Mouse (Mus musculus): ENCODE results near the gene Emc9. TPM values are rescaled to one million over a fixed set of nuclear protein-coding genes. Genes with fewer than 3 reads are reported as not detected.

Emc9 gene
- polyA plus RNA-seq, 2 experiments, result 6.9 to 7.0 TPM

GRCm38 (mm10) chr14:55608339-55608738 is 23.2 kb upstream of the Emc9 start:
- Histone ChIP-seq H3K9ac (ENCODE audit: low read depth, low read length, severe bottlenecking) (no peak overlapping the region), H3K4me2 (replicated peaks; ENCODE audit: low read depth, low read length, severe bottlenecking) (no peak overlapping the region), H3K9me3 (ENCODE audit: control insufficient read depth, low read length) (no peaks in the 10 kb centered on the region), H3K4me3 (replicated peaks; ENCODE audit: low read length) (no peak overlapping the region), H3K27me3 (ENCODE audit: control insufficient read depth, insufficient read depth, low read length) (no peaks in the 10 kb centered on the region), H3K27ac (replicated peaks; ENCODE audit: low read depth, low read length) (no peak overlapping the region), H3K4me1 (ENCODE audit: control insufficient read depth, insufficient read depth, low read length) (peaks cover 5% of the 10 kb centered on the region), H3K36me3 (ENCODE audit: control insufficient read depth, insufficient read depth, low read length) (peaks cover 40% of the 10 kb centered on the region)
- WGBS, result 96% methylated on average over 6 of the region's 6 CpGs
- DNase-seq (ENCODE audit: low spot score) (no peak), ATAC-seq (ENCODE audit: low FRiP score, low read depth) (no peak)
- no peak for TF ChIP-seq POLR2A (IDR thresholded peaks at IDR 0.05; ENCODE audit: borderline replicate concordance, extremely low read depth, insufficient read depth, insufficient read length)

- DNase-seq (ENCODE audit: low spot score) (no peak), ATAC-seq (ENCODE audit: low FRiP score, low read depth) (no peak)
- peaks cover 5% of the 10 kb centered on the region for H3K4me1 ChIP-seq (ENCODE audit: control insufficient read depth, insufficient read depth, low read length)
- no peaks in the 10 kb centered on the region for H3K9me3 ChIP-seq (ENCODE audit: control insufficient read depth, low read length)
- H3K36me3 ChIP-seq (ENCODE audit: control insufficient read depth, insufficient read depth, low read length), result peaks cover 64% of the 10 kb centered on the region
- 95% methylated on average over 16 of the region's 16 CpGs for WGBS
- TF ChIP-seq POLR2A (IDR thresholded peaks at IDR 0.05; ENCODE audit: borderline replicate concordance, extremely low read depth, insufficient read depth, insufficient read length), result no peak
- no peak overlapping the region for H3K4me2 ChIP-seq (replicated peaks; ENCODE audit: low read depth, low read length, severe bottlenecking)
- H3K9ac ChIP-seq (ENCODE audit: low read depth, low read length, severe bottlenecking), result no peak overlapping the region
- H3K27me3 ChIP-seq (ENCODE audit: control insufficient read depth, insufficient read depth, low read length), result no peaks in the 10 kb centered on the region
- H3K4me3 ChIP-seq (replicated peaks; ENCODE audit: low read length), result no peak overlapping the region
- no peak overlapping the region for H3K27ac ChIP-seq (replicated peaks; ENCODE audit: low read depth, low read length)
These were observed 20.8 kb upstream of the Emc9 start for GRCm38 (mm10) chr14:55605743-55606459.

- Histone ChIP-seq H3K4me3 (replicated peaks; ENCODE audit: low read length) (no peak overlapping the region), H3K36me3 (ENCODE audit: control insufficient read depth, insufficient read depth, low read length) (peaks cover 73% of the 10 kb centered on the region)
These were observed 19.7 kb upstream of the Emc9 start for GRCm38 (mm10) chr14:55604823-55605222.

GRCm38 (mm10) chr14:55603633-55604576 is 18.8 kb upstream of the Emc9 start:
- Histone ChIP-seq H3K4me3 (replicated peaks; ENCODE audit: low read length) (peak overlapping the region; percentile 33), H3K36me3 (ENCODE audit: control insufficient read depth, insufficient read depth, low read length) (peaks cover 73% of the 10 kb centered on the region), H3K27me3 (ENCODE audit: control insufficient read depth, insufficient read depth, low read length) (no peaks in the 10 kb centered on the region), H3K9me3 (ENCODE audit: control insufficient read depth, low read length) (no peaks in the 10 kb centered on the region), H3K4me2 (replicated peaks; ENCODE audit: low read depth, low read length, severe bottlenecking) (peak overlapping the region; percentile 49), H3K27ac (replicated peaks; ENCODE audit: low read depth, low read length) (peak overlapping the region; percentile 21; the same call in 1 of the 2 replicates), H3K4me1 (ENCODE audit: control insufficient read depth, insufficient read depth, low read length) (peaks cover 5% of the 10 kb centered on the region), H3K9ac (ENCODE audit: low read depth, low read length, severe bottlenecking) (peak overlapping the region; percentile 25; the same call in 1 of the 2 replicates)
- ATAC-seq (ENCODE audit: low FRiP score, low read depth), result peak; percentile 94
- TF ChIP-seq POLR2A (IDR thresholded peaks at IDR 0.05; ENCODE audit: borderline replicate concordance, extremely low read depth, insufficient read depth, insufficient read length), result no peak
- WGBS, result 16% methylated on average over 18 of the region's 19 CpGs
- DNase-seq (ENCODE audit: low spot score), result peak; percentile 92

More at GRCm38 (mm10) chr14:55604823-55605222, 19.7 kb upstream of the Emc9 start:
- Histone ChIP-seq H3K27ac (replicated peaks; ENCODE audit: low read depth, low read length) (no peak overlapping the region), H3K9me3 (ENCODE audit: control insufficient read depth, low read length) (no peaks in the 10 kb centered on the region), H3K4me1 (ENCODE audit: control insufficient read depth, insufficient read depth, low read length) (peaks cover 5% of the 10 kb centered on the region), H3K9ac (ENCODE audit: low read depth, low read length, severe bottlenecking) (no peak overlapping the region), H3K4me2 (replicated peaks; ENCODE audit: low read depth, low read length, severe bottlenecking) (peak overlapping the region; percentile 49; the same call in 1 of the 2 replicates), H3K27me3 (ENCODE audit: control insufficient read depth, insufficient read depth, low read length) (no peaks in the 10 kb centered on the region)
- no peak for DNase-seq (ENCODE audit: low spot score)
- no peak for ATAC-seq (ENCODE audit: low FRiP score, low read depth)
- WGBS, result 86% methylated on average over 11 of the region's 11 CpGs
- no peak for TF ChIP-seq POLR2A (IDR thresholded peaks at IDR 0.05; ENCODE audit: borderline replicate concordance, extremely low read depth, insufficient read depth, insufficient read length)

GRCm38 (mm10) chr14:55603271-55603632 is 18.1 kb upstream of the Emc9 start, which contains the start of gene Irf9:
Gene Irf9, plus strand, starts transcription at chr14:55603571.
- Histone ChIP-seq H3K36me3 (ENCODE audit: control insufficient read depth, insufficient read depth, low read length) (peaks cover 73% of the 10 kb centered on the region), H3K9me3 (ENCODE audit: control insufficient read depth, low read length) (no peaks in the 10 kb centered on the region), H3K4me3 (replicated peaks; ENCODE audit: low read length) (peak within 1 kb of the TSS; percentile 33), H3K9ac (ENCODE audit: low read depth, low read length, severe bottlenecking) (peak within 1 kb of the TSS; percentile 25; the same call in 1 of the 2 replicates), H3K27ac (replicated peaks; ENCODE audit: low read depth, low read length) (peak within 1 kb of the TSS; percentile 21; the same call in 1 of the 2 replicates), H3K4me1 (ENCODE audit: control insufficient read depth, insufficient read depth, low read length) (peaks cover 5% of the 10 kb centered on the region), H3K4me2 (replicated peaks; ENCODE audit: low read depth, low read length, severe bottlenecking) (peak within 1 kb of the TSS; percentile 49), H3K27me3 (ENCODE audit: control insufficient read depth, insufficient read depth, low read length) (no peaks in the 10 kb centered on the region)
- no peak for TF ChIP-seq POLR2A (IDR thresholded peaks at IDR 0.05; ENCODE audit: borderline replicate concordance, extremely low read depth, insufficient read depth, insufficient read length)
- DNase-seq (ENCODE audit: low spot score) (no peak), ATAC-seq (ENCODE audit: low FRiP score, low read depth) (no peak)
- 73% methylated on average over 7 of the region's 7 CpGs for WGBS

All from limb, embryonic 14.5 days (tissue).